Mouse (Mus musculus) spleen, postnatal 14 days (tissue): ENCODE results near the gene Nmur1.
A peak's percentile ranks its signal among the peaks of the same experiment; 100 is the strongest.
"Not testable (repeated sequence)": the region's sequence is repeated elsewhere in the genome, so short reads cannot be mapped to it uniquely, and the experiment has no call there.

Experiments
- DNase-seq, 2 experiments: peaks; one replicate each; pipeline ENCODE4 v3.0.0; 2021 to 2022; ENCODE audit warnings: low spot score in 2 of 2

Nmur1 gene

DNA sequence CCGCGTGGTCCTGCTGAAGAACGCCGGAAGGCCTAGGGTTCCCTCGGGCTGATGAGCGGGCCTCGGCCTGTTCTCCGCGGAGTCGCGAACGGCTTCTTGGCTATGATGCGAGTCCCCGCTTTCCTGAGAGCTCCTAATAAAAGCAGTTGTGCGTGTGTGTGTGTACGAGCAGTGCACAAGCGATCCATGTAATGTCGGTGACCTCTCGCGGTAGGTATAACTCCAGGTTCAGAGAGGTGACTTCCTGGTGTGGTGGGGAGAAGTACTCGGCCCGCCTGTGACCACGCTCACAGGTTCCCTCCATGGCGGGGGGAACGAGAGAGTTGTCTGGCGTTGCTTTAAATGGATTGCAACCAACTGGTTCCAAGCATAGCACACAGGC is 66.2 kb downstream of the Nmur1 start:
- peak in 1 of 2 experiments; percentile 19 for DNase-seq

DNA sequence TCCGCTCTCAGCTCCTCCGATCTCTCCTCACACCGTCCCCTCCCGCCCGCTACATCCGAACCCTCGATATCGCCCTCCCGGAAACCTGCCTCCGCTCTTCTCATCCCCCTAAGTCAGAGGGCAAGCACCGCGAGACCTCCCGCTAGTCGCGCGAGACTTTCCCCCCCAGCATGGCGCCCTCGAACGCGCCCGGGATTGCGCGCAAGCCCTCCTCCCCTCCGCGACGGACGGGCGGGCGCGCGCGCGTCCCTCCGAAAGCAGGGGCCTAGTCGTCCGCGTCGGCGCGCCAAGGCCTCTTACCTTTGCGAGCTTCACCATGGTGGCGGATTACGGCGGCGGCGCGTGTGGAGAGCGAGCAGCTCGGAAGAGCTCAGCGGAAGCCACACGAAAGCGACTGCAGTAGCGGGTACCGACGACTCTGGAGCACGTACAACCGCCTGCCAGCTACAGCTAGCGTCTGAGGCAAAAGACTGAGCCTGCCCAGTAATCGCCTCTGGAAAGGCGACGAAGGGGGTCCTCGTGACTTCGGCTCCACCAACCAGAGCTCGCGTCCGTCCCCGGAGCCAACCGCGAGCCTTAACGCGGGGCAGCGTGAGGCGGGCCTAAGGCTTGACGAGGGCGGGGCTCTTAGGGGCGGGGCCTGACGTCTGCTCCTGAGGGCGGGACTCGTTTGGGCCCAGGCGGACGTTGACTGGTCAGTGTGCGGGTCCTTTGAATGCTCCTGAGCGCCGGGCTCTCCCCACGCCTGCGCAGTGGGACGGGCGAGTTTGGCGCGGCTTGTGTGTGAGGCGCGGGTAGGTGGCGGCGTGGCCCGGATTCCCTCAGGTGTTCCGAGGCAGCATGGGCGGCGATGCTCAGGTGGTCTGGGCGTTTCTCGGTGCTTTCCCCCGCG is 66.9 kb downstream of the Nmur1 start, which contains the start of gene Ncl:
Gene Ncl, minus strand, starts transcription at position 495 of the 892 bp plus-strand sequence.
- DNase-seq = peak; percentile 93 to 96

DNA sequence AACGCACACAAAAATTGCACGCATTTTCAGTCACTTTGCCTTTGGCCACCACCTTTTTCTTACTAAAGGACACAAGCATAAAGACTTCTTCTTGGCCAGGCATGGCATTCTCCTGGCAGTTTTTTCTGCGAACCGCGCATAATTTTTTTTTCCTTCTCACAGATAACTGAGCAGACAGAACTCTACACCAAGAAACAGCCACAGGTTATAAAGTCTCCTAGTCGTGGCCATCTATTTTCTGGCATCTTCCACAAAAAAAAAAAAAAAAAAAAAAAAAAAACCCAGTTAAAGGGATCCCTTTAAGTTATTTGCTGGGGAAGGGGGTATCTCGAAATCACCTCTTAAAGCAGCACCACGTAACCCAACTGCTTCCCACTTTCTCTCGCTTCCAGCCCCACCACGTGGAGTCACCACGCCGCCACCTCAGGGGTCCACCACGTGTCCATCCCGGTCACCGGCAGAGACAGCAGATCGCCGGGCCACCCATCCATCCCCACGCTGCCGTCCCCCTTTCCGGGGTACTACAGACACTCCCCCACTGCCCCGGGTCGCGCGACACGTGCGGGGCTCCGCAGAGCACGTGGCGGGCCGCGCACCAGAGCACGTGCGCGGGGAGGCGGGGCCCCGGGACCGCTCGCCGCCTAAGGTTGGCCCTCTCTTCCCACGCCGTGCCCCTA is 67.7 kb downstream of the Nmur1 start:
- DNase-seq = no peak

DNA sequence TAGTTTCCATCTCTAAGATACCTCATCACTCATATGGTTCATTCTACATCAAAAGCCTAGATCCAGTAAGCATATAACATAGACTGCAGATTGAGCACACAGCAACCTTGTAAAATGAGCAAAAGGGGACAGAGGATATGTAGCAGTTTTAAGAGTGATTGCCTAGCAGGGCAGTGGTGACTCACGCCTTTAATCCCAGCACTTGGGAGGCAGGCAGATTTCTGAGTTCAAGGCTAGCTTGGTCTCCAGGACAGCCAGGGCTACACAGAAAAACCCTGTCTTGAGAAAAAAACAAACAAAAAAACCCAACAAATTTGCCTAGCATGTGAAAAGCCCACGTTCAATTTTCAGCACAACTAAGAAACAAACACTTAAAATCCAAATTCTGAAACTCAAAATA is 71.8 kb downstream of the Nmur1 start:
- DNase-seq = no peak

DNA sequence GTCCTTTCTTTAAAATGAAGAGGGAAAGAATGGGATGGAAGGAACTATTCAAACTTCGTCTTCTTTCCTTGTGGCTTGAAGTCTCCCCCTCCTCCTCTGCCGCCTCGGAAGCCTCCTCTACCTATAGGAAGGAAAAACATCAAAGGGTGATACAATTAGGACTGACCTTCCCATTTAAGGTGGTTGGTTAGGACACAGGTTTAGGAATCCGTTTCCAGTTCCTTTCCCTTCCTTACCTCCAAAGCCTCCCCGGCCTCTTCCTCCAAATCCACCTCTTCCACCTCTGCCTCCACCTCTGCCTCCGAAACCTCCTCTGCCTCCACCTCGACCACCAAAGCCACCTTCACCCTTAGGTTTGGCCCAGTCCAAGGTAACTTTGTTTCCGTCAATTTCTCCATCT is 75.5 kb downstream of the Nmur1 start:
- DNase-seq = no peak

DNA sequence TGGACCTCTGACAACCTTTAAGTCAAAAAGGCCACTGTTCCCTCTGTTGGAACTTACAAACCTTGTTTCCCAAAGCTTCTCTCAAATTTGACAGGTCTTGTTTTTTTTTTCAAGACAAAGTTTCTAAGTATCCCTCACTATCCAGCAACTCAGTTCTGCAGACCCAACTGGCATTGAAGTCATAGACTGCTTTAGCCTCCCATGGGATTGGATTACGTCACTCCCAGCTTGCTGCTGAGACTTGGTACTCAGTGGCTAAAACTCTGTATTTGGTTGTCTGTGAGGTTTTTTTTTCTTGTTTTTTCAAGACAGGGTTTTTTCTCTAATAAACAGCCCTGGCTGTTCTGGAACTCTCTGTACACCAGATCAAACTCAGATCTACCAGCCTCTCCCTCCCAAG is 76.3 kb downstream of the Nmur1 start:
- DNase-seq = no peak

DNA sequence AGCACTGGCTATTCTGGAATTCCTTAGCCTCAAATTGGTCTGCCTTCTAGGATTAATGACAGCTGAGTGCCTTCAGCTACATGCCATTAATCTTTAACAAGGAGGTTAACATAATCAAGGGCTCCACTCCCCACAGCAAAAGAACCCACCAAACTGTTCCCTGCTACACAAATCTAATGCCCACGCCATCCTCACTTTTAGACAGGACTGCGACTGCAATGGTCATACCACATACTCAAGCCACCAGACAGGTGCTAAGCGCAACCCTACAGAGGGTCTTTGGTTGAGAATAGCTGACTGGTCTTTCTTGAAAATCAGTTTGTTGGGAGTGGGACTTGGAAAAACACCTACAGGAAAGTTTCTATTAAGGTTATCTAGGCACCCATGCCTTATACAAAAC is 76.8 kb downstream of the Nmur1 start:
- DNase-seq = no peak

DNA sequence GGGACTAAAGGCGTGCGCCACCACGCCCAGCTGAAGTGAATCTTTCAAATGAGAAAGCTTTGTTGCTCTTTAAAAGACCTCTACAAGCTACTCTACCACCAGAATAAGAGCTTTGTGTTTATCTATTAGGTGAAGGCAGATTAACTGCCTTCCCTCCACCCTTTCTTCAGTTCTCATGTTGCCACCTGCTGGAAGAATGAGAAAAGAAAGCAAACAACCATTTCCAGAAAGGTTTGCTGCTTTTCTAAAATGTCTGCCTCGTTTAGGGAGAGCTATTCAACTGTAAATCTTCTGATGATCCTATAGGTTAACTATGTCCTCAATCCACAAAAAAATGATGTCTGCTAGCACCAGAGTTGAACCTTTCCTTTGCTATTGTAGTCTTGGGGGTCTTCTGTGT is 77.2 kb downstream of the Nmur1 start:
- no peak for DNase-seq

DNA sequence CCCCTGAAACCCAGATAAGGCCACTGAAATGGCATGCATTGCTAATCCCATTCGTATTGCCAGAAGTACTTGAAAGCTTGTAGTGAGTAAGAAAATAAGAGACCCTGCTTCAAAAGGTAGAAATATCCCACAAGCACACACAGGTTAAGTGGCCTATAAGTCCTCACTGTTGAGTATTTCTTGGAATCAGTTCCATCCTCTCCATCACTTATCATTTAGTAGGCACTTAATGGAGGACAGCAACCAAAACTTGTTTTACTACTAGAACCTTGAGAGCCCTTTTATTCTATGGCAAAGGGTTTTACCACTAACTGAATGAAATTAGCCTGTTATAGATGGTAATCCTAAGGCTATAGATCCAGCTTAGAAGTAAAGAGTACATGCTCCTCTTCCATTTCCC is 77.9 kb downstream of the Nmur1 start:
- DNase-seq = no peak

DNA sequence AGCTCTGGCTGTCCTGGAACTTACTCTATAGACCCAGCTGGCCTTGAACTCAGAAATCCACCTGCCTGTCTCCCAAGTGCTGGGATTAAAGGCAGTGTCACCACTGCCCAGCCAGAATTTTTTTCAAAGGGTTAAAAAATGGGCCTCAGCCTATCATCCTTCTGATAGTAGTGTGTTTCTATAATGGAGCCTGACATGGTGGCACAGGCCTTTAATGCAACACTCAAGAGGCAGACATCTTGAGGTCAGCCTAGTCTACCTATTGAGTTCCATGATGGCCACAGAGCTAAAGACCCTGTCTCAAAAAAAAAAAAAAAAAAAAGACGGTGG is 78.3 kb downstream of the Nmur1 start:
- DNase-seq = no peak

DNA sequence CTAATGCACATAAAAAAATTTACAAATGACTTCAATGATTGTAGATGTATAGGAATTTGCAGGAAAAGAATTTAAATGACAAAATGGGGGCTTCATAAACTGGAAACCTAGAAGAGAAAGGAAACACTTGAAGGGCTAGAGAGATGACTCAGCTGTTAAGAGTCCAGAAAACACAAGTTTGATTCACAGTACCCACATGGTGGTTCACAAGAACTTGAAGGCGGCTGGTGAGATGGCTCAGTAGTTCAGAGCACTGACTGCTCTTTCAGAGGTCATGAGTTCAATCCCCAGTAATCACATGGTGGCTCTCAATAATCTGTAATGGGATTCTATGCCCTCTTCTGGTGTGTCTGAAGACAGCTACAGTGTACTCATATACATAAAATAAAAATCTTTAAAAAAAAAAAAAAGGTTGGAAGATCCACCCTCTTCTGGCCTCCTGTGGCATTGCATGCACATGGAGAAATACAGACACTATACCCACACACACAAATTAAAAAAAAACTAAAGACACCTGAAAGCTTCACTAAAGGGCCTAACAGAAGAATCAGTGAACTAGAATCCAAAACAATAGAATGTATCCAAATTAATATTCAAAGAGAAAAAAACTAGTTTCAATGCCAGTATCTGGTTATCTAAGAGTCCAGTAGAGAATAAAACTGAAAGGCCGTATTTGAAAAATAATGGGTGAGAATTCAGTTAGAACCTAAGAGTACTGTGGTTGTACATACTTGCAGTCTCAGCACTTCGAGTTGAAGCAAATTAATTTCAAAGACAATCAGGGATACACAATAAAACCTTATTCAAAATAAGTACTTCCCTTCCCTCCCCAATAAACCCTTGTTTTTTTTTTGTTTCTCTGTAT is 78.9 kb downstream of the Nmur1 start:
- DNase-seq = no peak

DNA sequence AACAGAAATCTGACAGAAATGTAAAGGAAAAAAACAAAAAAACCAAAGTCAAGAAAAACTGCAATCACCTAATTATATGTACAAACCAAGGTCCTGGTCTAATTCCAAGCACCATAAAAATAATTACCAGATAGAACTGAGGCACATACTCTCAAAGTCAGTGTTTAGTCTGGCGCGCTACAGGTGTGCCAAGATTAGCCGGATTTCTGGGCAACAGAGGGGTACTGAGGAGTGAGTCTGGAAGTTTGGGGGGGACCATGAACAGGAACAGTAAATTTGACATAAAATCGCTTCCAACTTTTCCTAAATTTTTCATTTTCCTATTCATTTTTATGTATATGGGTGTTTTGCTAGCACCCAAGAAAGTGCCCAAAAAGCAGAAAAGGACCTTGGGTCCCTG is 80.1 kb downstream of the Nmur1 start:
- no peak for DNase-seq

DNA sequence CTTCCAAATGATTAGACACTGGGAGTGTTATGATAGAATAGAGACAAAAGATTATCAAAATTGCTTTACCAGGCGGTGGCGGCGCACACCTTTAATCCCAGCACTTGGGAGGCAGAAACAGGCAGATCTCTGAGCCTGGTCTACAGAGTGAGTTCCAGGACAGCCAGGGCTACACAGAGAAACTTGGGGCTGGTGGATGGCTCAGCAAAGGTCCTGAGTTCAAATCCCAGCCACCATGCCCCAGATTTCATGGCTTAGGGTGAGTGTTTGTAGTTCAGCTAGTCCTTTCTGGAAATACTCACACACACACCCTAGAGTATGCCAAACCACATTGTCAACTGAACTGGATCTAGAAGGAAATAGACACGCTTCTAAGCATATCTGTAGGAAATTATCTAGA is 81.0 kb downstream of the Nmur1 start:
- DNase-seq = no peak

DNA sequence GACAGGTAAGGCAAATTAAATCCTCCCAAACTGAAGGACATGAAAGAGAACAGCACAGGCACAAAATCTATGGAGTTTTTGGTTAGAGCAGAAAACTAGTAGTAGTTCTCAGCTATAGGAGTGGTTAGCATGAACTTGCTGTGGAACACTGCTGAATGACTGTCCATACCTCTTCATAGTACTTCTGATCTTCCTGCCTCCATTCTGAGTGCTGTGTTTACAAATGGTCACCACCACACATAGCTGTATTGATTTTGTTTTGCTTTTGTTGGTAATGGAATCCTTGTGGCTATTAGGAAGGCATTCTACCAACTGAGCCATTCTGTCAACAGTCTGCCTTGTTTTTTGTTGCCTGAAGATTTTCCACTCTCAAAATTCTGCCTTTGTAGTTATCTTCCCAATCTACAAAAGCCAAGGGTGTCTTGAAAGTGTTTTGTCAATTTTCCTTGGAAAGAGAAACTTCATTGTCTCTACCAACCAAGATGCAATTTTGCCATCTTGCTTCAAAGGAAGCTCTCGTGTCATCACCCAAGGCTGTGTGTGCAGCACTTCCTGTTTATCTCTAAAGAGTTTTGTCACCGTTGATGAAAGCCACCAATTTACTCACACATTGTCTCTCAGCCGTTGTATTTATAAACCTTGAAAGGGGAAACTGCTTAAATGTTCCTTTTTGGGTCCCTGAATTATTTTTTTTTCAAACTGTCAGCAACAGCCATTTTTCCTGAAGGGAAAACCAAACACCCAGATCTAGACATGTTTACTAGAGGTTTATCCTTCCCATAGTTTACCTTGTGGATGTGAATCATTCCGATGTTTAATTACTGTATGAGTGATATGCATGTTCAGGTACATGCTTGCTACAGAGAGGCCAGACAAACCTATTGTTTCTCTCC is 81.8 kb downstream of the Nmur1 start:
- DNase-seq = no peak

DNA sequence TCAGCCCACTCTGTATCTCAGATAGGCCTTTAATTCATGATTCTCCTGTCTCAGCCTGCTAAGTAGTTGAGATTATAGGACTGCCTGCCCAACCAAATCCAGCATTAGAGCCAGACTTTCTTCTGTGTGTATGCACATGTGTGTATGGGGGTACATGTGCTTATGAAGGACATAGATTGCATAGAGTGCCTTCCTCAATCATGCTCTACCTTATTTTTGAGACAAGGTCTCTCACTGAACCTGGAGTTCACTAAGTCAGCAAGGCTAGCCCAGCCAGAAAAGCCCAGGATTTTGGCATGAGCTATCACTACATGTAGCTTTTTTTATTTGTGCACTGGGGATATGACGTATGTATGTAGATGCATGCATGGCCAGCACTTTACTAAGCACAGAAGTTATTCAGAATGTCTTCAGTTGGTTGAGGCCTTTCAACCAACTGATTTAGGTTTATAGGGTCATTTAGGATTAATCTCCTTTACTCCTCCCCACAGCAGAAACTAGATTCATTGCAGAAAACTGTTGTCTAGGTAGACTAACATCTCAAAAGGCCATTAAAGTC is 82.9 kb downstream of the Nmur1 start:
- no peak for DNase-seq

DNA sequence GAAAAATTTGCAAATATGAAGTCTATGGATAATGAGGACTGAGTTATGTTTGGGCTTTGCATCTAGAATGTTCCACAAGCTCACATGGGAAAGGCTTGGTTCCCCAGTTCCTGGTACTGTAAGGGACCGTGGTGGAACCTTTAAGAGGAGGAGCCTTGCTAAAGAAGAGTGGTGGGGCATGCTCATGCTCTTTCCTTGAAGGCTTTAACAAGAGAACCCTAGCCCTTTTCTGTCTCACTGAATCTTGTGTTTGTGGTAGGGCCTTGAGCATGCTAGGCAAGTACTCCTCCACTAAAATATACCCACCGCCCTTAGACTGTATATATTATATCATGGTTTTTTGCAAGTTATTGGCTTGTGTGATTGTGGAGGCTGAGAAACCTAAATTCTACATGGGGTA is 83.7 kb downstream of the Nmur1 start:
- DNase-seq = no peak

DNA sequence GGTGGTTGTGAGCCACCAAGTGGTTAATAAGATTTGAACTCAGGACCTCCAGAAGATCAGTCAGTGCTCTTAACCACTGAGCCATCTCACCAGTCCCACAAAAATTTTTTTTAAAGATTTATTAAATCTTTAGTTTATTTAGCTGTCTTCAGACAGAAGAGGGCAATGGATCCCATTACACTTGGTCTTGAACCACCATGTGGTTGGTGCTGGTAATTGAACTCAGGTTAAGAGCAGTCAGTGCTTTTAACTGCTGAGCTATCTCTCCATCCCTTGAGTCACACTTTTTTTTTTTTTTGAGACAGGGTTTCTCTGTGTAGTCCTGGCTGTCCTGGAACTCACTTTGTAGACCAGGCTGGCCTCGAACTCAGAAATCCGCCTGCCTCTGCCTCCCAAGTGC is 84.9 kb downstream of the Nmur1 start:
- not testable (repeated sequence) for DNase-seq

DNA sequence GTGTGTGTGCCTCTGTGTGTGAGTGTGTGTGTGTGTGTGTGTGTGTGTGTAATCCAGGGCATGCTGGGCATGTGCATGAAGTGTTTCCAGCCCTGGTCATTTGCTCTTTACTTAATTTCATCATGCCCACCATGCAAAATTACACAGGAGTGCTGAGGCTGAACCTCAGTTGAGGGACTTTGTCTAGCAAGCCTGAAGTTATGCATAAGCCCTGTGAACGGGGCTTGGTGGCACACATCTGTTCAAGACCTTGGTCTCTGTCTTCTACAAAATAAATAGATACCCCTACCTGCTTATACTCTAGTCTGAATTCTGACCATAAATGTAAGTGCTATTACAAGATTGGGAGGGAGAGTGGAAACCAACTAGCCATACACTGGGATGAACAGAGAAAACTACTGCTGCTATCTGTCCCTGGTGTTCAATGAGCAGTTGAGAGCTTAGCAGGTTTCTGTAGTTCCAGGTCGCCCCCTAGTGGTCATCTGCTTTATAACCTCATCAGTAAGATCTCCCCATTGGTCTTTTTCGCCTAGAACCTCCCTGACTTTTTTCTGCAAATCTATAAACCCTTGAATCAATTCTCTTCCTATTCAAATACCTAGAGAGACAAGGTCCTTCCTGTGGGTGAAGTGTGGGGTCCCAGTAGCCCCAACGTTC is 86.7 kb downstream of the Nmur1 start:
- peak; percentile 44 to 77 for DNase-seq

DNA sequence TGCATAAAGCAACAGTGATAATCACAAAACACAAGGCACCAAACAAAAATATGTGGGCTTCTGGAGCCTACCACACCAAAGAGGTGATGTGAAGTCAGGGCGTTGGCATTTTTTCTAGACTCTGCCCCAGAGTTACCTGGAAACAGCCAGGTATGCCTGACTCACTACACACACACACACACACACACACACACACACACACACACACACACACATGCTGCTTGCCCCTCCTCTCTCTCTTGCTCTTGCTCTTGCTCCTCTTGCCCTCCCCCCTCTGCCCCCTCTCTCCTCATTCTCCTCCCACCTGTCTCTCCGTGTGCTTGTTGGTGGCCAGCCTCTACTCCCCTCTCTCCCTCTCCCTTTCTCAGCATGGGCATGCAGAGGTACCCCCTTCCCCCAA is 89.7 kb downstream of the Nmur1 start:
- DNase-seq = no peak
